Mouse (Mus musculus) cerebellum, postnatal 4 days (tissue): ENCODE data around the gene Gatd1.

Source experiments
- DNase-seq, 2 experiments: peaks; one replicate each; pipeline ENCODE4 v3.0.0; 2022; ENCODE audit warnings: low spot score in 2 of 2, mixed read lengths in 1 of 2

Gene Gatd1

GRCm38 (mm10) chr7:141390326-141391259, 23.3 kb downstream of the Gatd1 start:
- no peak for DNase-seq

DNA sequence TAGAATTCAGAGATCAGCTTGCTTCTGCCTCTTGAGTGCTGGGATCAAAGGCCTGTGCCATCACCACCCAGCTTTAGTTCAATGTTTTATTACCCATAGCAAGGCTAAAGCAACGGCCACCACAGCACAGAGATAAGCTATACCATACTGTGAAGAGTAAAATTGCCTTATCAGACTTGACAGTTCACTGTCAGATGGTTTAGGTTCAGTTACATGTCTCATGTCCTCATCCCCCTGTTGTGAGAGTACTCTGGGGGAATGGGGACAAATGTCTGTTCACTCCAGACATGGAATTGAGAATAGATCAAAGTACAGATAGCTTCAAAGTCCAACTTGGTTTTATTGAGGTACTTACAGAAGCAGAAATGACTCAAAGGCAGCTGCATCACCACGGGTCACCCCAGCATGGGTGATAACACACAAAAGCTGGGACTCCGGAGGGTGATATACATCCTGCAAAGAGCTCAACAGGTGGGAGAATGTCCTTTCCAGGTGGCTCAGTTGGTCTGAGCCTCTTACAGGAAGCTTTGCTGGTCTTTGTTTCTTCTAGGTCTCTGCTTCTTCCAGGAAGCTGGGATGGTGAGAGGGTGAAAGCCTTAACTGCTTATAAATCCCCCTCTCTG, 25.3 kb downstream of the Gatd1 start:
- DNase-seq = no peak

DNA sequence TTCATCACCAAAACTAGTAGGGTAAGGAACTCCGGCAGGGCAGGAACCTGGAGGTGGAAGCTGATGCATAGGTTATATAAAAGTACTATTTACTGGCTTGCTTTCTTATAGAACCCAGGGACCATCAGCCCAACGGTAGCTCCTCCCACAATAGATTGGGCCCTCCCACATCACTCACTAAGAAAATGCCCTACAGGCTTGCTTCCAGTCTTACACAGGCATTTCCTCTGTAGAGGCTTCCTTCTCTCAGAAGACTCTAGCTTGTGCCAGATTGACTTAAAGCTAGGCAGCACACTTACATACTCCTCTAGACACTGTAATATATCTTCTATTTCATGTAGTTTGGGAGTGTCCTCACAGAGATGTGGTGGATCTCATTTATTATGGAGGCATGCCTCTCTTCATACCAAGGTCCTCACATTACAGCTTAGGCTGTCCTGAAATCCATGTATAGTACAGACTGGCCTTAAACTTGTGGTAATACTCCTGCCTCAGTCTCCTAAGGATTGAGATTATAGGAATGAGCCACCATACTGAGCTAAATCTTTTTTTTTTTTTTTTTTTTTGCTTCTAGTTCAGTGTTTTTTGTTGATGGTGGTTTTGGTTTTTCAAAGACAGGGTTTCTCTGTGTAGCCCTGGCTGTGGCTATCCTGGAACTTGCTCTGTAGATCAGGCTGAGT, 26.0 kb downstream of the Gatd1 start:
- DNase-seq = no peak

DNA sequence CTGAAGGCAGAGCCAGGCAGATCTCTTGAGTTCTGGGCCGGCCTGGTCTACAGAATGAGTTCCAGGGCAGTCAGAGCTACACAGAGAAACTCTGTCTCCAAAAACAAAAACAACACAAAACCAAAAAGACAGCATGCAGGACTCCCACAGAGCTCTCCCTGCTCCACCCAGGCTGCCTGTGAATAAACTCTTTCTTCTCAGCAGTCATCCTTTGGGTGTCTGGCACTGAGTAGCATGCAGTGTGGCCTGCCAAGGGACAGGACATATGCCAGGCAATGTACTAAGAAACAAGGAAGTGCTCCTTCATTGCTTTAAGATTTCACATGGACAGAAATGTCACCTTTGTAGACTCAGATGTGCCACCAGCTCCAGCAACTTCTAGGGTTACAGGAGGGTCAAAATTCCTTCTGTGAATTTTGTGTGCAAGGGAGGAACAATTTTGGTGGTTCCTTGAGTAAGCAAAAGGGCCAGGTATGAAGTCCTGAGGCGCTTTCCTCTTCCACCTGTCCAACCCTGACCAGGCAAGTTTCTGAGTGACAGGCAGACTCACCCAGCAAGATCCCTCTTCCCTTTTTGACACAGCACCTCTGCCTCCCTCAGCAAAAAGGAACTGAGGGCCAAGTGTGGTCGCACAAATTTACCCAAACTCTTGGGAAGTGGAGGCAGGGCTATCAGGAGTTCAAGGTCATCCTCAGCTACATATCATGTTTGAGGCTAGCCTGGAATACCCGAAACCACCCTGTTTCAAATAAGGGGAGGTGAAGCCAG, 32.7 kb downstream of the Gatd1 start:
- no peak for DNase-seq

DNA sequence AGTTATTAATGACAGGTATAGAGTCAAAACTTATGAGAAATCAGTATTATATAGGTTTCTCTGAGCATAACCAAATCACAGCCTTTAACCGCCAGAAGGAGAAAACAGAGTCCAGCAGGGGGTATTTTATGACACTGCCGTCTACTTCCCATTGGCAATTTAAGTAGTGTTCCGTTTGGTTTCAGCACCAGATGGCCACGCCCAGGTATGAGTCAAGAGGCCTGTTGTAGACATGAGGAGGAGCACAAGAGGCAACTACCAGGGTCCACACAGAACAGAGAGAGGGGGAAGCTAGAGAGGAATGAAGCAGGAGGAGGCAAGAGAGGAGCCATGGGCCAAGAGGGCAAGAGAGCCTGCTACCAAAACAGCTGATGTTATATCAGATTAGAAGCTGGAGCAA, 34.4 kb downstream of the Gatd1 start:
- DNase-seq = no peak

GRCm38 (mm10) chr7:141374399-141374798, 39.5 kb downstream of the Gatd1 start:
- no peak for DNase-seq

GRCm38 (mm10) chr7:141373611-141374010, 40.3 kb downstream of the Gatd1 start:
- no peak for DNase-seq

DNA sequence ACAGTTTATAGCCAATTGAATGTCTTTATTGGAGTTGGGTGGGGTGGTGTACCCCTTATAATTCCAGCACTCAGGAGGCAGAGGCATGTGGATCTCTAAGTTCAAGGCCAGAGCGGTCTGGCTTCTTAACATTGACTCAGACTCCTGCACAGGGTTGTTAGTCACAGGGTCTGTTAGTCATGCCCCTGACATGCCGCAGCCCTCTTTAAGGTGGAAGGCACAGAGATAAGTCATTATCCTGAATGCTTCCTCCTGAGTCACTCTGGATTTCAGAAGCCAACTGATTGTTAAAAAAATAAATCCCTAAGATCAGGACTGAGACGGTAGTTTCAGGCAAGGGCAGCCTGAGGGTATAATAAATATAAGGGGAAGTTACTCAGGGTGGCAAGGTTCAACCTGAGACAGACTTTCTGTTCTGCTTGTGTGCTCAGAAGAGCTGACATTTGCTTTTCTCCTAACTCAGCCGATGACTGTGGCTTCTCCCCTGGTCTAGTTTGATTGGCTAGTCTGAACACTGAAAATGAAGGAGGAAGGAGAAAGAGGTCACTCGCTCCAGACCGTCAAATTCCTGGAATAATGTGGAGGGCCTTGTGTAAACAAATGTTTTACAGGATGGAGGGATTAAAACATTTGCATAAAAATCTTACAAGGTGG, 41.9 kb downstream of the Gatd1 start:
- DNase-seq = no peak

DNA sequence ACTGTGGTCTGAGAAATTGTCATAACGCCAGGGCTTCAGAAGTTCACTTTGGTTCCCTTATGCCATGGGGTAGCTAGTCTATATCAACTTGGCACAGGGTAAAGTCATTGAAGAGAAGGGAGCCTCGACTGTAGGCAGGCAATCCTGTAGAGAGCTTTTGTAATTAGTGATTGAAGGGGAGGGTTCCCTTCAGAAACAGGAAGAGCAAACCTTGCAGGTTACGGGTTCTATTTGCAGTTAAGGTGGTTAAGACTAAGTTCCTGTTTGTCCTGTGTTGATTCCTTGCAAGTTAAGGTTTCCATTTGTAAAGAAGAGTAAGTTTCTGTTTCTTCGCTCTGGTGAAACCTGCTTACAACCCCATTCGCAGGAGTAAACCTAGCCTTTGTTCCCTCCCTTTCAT, 44.0 kb downstream of the Gatd1 start:
- DNase-seq = no peak

DNA sequence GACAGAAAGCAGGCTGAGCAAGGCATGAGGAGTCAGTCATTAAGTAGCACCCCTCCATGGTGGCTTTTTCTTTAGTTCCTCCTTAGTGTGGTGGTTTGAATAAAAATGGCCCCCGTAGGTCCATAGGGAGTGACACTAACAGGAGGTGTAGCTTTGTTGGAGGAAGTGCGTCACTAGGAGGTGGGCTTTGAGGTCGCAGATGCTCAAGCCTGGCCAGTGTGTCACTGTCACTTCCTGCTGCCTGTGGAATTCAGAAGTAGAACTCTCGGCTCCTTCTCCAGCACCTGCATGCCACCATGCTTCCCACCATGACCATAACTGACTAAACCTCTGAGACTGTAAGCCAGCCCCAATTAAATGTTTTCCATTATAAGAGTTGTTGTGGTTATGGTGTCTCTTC, 46.6 kb downstream of the Gatd1 start:
- no peak for DNase-seq

- DNase-seq = no peak
Measured at GRCm38 (mm10) chr7:141365049-141365445, 48.9 kb downstream of the Gatd1 start.

- DNase-seq = no peak
Measured at GRCm38 (mm10) chr7:141364349-141365048, 49.4 kb downstream of the Gatd1 start.

DNA sequence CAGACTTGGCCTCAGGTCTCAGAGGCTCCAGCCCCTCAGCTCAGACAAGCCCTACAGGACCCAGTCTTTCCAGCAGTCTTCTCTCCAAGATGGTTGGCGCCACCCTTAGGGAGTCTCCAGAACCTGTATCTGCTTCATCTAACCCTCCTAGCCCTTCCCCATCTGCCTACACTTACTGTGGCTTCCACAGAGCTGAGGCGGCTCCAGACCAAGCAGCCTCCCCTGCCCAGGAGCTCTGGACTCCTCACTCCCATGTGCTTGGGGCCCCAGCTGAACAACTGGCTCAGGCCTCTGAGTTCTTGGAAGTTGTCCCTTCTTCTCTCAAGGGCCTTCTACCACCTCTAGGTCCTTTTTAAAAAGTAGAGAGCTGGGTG, 50.2 kb downstream of the Gatd1 start:
- no peak for DNase-seq

GRCm38 (mm10) chr7:141363106-141363751, 50.7 kb downstream of the Gatd1 start:
- DNase-seq = peak in 1 of 2 experiments; percentile 77

- DNase-seq = no peak
Measured at GRCm38 (mm10) chr7:141361510-141361909, 52.4 kb downstream of the Gatd1 start.
